Mouse (Mus musculus) midbrain, embryonic 12.5 days (tissue): Measurements from ENCODE around the gene Mmaa. TPM values are rescaled to one million over a fixed set of nuclear protein-coding genes. Genes with fewer than 3 reads are reported as not detected.

ENCODE experiments used
- polyA plus RNA-seq: library from polyadenylated mRNA; unstranded; fragments of >200 nt; fragmentation: Nextera tagmentation; extraction: Ambion mirVana; gene quantifications from 2 replicates; pipeline ENCODE4 v1.2.1, GENCODE M21; 2016

Mmaa gene
- polyA plus RNA-seq, 1 experiment from 2014 or later = 15.5 TPM

Other genes starting within 250 kb of the Mmaa start
- gene 1700011L22Rik, start 46.4 kb downstream of the Mmaa start, polyA plus RNA-seq = not detected in 2 replicates
- gene Smad1, start 104.6 kb upstream of the Mmaa start, polyA plus RNA-seq = 64.3 and 70.6 TPM in 2 replicates